Mouse (Mus musculus) bone marrow macrophage, adult 2 months (primary cell): ENCODE data around the gene Filip1.

Experiments
- CTCF ChIP-seq: IDR thresholded peaks from 2 replicates; pipeline ENCODE4 v1.5.1; 2012; ENCODE audit warnings: low read depth, mild to moderate bottlenecking, low read length, moderate library complexity
- POLR2A ChIP-seq: IDR thresholded peaks from 2 replicates; pipeline ENCODE4 v1.6.1; 2012; ENCODE audit warnings: mild to moderate bottlenecking, low read depth, low read length, borderline replicate concordance

GRCm38 (mm10) chr9:79890488-79890887, 122.2 kb downstream of the Filip1 start:
- TF ChIP-seq CTCF (no peak), POLR2A (no peak)
